Mouse (Mus musculus) T-cell, adult 66 days (primary cell): ENCODE data around the gene Asap2. TPM values are rescaled to one million over a fixed set of nuclear protein-coding genes. Genes with fewer than 3 reads are reported as not detected.

Experiments used
- total RNA-seq, 2 experiments: library from RNA; stranded (reverse); gene quantifications; 3 replicates in 1 of 2; 4 replicates in 1 of 2; pipeline ENCODE4 v1.2.4; 2023

Asap2 gene
- 1 to 10 TPM; 4.6 to 5.5 TPM for total RNA-seq

GRCm38 (mm10) chr12:20990132-20990531, at the start of gene Asap2:
Gene Asap2, plus strand, starts transcription at chr12:20990459.

GRCm38 (mm10) chr12:21284761-21285441, 294.6 kb downstream of the Asap2 start, which contains the start of gene Cpsf3:
Gene Cpsf3, plus strand, starts transcription at chr12:21285391.

GRCm38 (mm10) chr12:21286243-21286622, 296.0 kb downstream of the Asap2 start, which contains the start of gene Itgb1bp1:
Gene Itgb1bp1, minus strand, starts transcription at chr12:21286284.

GRCm38 (mm10) chr12:21315923-21316868, 325.9 kb downstream of the Asap2 start, which contains the start of gene Iah1:
Gene Iah1, plus strand, starts transcription at chr12:21316389.

